Mouse (Mus musculus) ZHBTc4 (cell line): ENCODE measurements at regions not wholly inside any gene's neighbourhood (a gene's known extent, or its start where the extent isn't known, plus 50 kb on each side); places are given as distances from the start of the nearest gene placed in this dataset.

Experiments
- DNase-seq: peaks from one replicate; pipeline ENCODE4 v3.0.0-alpha.2; 2011; ENCODE audit warnings: low read depth, low spot score

DNA sequence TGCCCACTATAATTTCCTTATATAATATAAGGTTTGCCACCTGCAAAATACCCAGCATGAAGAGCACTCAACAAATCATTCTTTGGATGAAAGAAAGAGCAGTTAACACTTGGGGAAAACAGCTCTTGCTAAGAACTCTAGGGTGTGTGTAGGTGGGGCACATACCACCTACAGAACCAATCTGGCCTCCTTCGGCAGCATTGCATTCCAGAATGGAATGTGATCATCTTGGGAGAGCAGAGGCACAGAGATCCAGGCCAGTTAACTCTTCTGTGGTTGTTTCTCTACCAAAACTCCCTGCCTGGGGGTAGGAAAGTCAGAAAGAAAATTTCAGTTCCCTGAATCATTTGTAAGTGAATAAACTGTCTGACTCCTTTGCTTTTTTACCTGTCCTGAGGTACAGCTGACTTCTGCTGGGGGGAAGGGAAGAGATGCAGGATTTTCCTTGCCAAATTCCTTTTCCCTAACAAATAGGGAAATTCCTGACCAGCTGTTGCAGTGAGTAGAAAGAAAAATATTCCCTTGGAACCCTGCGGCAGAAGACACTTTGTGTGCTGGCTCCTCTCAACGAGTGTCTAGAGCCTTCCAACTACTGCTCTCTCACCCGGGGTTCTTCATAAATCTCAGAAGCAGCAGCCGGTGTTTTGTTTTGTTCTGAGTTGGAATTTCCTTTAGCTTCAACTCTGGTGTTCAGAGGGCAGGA, 112.8 kb upstream of the Frmd6 start:
- peak; percentile 94 for DNase-seq

DNA sequence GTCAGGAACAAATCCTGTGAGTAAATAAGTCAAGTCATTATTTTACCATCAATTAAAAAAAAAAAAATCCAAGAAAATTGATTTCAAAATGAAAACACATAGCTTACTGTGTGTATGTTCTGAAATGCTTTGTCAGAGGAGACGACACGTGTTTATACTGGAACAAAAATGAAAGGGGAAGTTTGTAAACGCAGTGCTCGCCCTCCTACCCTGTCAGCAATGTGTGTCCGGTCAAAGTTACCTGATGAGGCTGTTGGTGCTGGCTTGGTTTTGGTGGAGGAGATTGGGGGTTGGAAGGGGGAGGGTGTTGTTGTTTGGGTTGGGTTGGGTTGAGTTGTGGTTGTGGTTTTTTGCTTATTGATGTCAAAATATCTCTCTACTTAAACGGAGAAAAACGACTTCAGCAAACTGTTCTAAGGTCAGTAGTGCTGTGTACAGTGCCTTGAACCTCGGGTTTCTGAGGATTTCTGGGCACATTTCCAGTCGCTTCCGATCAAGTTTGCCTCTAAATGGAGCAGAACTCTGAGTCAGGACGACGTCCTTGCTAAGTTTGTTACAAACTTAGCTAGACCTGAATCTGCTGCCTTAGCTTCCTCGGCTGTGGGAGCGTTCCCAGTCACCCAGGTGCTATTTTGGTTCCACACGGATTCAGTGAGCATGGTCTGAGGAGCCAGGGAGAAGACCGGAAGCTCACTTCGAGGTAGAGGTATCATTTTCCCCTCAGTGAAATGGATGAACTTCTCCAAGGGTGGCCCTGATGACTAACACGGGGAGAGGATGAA, 111.6 kb upstream of the Frmd6 start:
- no peak for DNase-seq

DNA sequence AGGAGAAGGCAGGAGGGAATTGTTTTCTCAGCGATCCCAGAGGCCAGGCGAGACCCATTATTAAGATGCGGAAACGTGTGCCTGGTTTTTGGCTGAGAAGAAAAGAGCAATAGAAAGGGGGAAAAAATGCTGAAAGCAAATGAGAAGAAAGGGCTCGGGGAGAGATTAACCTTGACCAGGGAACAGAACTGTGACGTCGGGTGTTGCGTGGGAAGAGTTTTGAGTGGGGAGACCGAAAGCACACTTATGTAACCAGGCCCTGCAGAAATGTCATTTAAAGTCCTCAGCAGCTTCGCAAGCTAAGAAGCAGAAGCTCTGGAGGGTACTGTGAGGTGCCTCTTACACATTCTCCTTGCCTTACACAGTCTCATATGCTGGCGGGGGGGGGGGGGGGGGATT, 111.0 kb upstream of the Frmd6 start:
- no peak for DNase-seq

DNA sequence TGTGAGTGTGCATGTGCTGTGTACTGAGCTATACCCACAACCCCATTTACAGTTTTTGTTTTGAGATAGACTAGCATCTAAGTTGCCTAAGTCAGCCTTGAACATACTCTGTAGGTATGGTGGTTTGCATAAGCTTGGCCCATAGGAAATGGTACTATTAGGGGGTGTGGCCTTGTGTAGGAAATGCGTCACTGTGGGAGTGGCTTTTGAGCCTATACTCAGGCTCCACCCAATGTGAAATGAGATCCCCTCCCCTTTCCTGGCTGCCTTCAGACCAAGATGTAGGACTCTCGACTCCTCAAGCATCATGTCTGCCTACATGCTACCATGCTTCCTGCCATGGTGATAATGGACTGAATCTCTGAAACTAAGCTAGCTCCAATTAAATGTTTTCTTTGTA, 109.5 kb upstream of the Frmd6 start:
- DNase-seq, result peak; percentile 77

DNA sequence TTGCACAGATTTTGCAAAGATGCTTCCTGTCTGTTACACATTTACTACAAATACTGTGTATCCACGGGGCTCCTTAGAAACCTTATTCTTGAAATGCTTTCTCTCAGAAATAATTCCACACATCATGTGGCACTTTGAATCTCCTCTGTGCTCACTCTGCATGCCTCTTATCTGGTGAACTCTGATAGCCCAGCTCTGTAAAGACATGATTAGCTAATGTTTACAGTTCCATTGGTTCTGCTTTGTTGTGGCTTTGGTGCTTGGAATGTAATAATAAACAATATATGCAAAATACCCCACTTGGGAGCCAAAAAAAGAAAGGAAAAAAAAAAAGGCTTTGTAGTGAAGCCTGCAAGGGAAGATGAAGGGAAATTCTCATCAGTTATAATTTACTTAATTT, 106.7 kb upstream of the Frmd6 start:
- DNase-seq, result no peak

DNA sequence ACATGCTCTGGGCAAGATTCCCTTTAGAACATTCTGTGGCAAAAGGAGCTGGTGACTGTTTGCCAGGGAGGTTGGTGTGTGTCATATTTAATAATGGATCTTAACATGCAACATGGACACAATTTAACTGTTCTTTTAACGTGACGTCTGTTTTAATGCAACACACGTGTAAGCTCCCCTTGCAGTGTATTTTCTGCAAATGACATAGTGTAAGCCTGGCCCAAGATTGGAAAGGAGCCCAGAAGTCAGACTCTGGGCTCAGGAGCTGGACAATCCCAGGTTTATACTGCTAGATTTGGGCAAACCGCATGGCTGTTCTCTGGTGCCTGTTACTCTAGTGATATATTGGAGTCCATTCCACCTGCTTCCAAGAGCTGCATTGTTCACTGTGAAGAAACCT, 106.1 kb upstream of the Frmd6 start:
- DNase-seq, result no peak

- DNase-seq, result no peak
Observed at GRCm38 (mm10) chr12:70720178-70720894, 105.0 kb upstream of the Frmd6 start.

- DNase-seq, result no peak
Observed at GRCm38 (mm10) chr12:70725326-70725725, 100.0 kb upstream of the Frmd6 start.

DNA sequence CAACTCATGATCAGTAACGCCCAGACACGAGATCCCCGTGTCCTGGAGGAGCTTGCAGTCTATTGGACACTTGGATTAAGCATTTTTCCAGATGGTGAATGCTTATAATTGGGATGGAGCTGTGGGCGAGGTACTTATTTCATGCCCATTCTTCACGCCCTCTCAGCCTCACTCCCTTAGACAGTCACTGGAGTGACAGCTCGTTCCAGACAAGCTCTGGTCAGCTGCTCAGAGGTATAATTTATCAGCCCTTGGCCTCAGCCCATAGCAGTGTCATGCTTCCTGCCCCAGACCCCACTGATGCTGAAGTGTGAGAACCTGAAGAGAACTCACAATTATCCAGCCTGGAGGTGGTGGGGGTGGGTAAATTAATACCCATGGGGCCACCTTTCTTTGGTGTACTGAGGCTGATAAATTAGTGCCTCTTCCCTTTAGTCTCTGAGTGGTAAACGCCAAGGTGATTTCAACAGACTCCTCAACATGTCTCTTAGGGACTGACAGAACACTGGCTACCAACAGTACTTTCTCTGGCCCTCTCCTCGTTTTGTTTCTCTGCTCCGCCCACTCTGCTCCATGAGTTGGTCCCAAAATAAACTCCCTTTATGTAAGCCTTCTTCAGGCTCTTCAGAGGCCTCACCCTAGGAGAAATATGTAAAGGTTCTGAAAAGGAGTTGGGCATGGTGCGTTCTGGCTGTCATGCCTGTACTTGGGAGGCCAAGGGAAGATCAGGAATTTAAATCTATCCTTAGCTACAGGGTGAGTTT, 97.6 kb upstream of the Frmd6 start:
- no peak for DNase-seq

- DNase-seq, result no peak
Observed at GRCm38 (mm10) chr12:70728407-70728806, 96.9 kb upstream of the Frmd6 start.

GRCm38 (mm10) chr12:70729961-70730360, 95.4 kb upstream of the Frmd6 start:
- peak; percentile 86 for DNase-seq

DNA sequence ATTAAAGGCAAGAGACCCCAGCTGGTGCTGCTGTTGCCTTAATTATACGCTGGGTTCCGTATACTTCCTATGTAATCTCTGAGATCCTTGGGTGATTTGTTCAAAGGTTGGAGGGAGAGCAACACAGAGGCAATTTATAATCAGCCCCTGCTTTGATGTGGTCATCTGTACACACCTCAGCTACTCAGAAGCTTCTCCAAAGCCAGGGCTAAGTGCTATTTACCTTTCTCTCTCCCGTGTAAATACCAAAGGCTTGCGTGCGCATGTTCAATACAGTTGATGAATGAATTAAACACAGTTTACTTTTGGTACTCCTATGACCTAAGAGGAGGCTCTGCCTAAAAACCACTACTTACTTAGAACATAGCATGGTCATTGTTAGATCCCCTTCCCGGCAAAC, 93.8 kb upstream of the Frmd6 start:
- DNase-seq, result no peak

DNA sequence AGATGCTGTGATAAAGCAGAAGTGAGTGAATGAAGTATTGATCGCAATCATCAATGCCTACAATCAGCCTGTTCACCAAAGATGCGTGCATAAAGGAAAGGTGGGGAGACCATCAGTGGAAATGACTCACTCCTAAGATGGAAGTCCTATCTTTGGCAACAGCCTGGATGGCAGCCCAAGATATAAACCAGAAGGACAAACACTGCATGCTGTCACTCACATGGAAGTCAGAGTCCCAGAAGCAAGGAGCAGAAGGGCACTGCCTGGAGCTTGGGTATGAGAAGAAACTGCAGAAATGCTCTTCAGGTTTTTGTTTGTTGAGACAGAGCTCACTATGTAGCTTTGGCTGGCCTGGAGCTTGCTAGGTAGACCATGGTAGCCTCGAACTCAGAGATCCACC, 92.7 kb upstream of the Frmd6 start:
- DNase-seq, result no peak

DNA sequence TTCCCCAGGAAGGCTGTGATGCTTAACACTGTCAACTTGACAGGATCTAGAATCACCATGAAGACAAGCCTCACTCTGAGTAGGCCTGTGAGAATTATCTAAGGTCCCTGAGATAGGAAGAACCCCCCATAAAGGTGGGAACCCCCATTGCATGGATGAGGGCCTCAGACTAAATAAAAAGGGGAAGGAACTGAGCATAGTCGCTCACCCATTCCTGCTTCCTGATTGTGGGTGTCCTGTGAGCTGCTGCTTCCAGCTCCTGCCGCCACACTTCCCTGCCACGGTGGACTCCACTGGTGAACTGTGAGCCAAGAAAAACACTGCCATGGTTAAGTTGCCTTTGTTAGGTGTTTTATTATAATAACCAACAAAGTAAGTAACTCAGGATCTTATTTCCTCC, 86.8 kb upstream of the Frmd6 start:
- DNase-seq, result no peak

GRCm38 (mm10) chr12:70739316-70739715, 86.0 kb upstream of the Frmd6 start:
- no peak for DNase-seq

DNA sequence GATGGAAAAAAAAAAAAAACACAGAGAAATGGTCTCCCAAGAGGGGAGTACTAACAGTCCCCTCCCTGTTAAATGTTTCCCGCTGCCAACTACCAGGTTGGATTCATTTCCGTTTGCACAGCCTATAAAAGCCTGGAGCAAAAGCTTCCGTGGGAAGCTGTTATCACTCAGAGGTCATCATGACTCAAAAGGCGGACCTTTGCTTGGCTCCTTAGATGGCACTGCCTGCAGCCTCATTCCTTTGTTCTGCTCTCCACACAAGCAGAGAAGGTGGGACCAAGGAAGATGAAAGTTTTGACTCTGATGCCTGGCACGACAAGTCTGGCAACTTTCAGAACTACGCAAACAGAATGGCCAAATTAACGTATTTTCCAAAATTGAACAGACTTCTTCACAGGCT, 85.5 kb upstream of the Frmd6 start:
- no peak for DNase-seq

- DNase-seq, result no peak
Observed at GRCm38 (mm10) chr12:70742836-70743235, 82.5 kb upstream of the Frmd6 start.

DNA sequence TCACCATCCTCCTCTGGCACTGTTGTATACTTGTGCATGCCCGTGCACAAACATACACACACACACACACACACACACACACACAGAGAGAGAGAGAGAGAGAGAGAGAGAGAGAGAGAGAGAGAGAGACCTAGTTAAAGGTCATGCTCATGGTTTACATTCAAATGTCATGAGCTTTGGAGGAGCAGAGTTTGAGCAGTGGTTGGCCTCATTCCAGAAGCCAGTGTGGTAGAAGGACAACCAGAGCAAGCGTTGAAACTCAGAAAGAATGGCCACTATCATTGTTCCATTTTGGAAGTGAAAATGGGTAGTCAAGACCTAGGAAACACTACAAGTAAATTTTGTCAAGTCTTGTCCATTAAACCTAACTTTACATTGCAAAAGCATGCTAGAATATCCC, 79.6 kb upstream of the Frmd6 start:
- DNase-seq, result no peak

DNA sequence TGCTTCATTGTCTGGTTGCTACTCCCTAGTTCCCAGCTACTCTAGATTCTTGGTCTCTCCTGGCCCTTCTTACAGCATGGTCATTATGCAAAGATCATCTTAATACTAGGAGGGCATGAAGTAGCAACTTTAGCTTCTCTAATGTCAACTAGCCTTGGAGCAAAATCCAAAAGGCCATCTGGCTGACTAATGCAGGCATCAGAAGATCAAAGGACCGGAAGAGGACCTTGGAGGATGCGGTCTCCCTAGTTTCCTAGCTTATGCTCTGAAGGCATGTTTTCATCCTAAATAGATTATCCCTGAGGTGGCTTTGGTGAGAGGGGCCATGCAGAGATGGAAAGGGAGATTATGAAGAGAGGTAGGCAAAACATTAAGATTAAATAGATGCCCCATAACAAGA, 75.7 kb upstream of the Frmd6 start:
- no peak for DNase-seq

- DNase-seq, result no peak
Observed at GRCm38 (mm10) chr12:70750651-70751578, 74.4 kb upstream of the Frmd6 start.
